Mouse (Mus musculus) embryonic facial prominence, embryonic 14.5 days (tissue): Measurements from ENCODE around the gene Vmo1. TPM values are rescaled to one million over a fixed set of nuclear protein-coding genes. Genes with fewer than 3 reads are reported as not detected.
A peak's percentile ranks its signal among the peaks of the same experiment; 100 is the strongest.
"Not testable (repeated sequence)": the region's sequence is repeated elsewhere in the genome, so short reads cannot be mapped to it uniquely, and the experiment has no call there.

Experiments used
- ATAC-seq: fragments of 200-750 bp; cut with Nextera tagmentation; 2 replicates; pipeline ENCODE4 v1.8.0; 2017; ENCODE audit warnings: low read depth, moderate number of reproducible peaks, moderate TSS enrichment
- DNase-seq: peaks from one replicate; pipeline ENCODE4 v3.0.0-alpha.2; 2015; ENCODE audit warnings: low spot score
- H3K27ac ChIP-seq: fragments of 300-500 bp; sonication (generic); replicated peaks from 2 replicates; pipeline ENCODE4 v1.5.1; 2014; ENCODE audit warnings: low read depth, mild to moderate bottlenecking, low read length, moderate library complexity
- H3K27me3 ChIP-seq: fragments of 300-500 bp; sonication (generic); replicated peaks from 2 replicates; pipeline ENCODE4 v1.6.1; 2014; ENCODE audit warnings: low read length; ENCODE audit not compliant: control insufficient read depth, insufficient read depth
- H3K36me3 ChIP-seq: fragments of 300-500 bp; sonication (generic); 2 replicates; pipeline ENCODE4 v1.6.1; 2014; ENCODE audit warnings: low read length, mixed read lengths; ENCODE audit not compliant: control insufficient read depth, insufficient read depth
- H3K4me1 ChIP-seq: fragments of 300-500 bp; sonication (generic); 2 replicates; pipeline ENCODE4 v1.6.1; 2014; ENCODE audit warnings: antibody characterized with exemption, low read length; ENCODE audit not compliant: control insufficient read depth, insufficient read depth
- H3K4me2 ChIP-seq: fragments of 300-500 bp; sonication (generic); 2 replicates; pipeline ENCODE4 v1.6.1; 2014; ENCODE audit warnings: low read depth, mild to moderate bottlenecking, low read length, moderate library complexity, mixed read lengths
- H3K4me3 ChIP-seq: fragments of 300-500 bp; sonication (generic); 2 replicates; pipeline ENCODE4 v1.5.1; 2014; ENCODE audit warnings: low read depth, mild to moderate bottlenecking, low read length
- H3K9ac ChIP-seq: fragments of 300-500 bp; sonication (generic); 2 replicates; pipeline ENCODE4 v1.6.1; 2014; ENCODE audit warnings: low read depth, mild to moderate bottlenecking, low read length, moderate library complexity, mixed read lengths
- H3K9me3 ChIP-seq: fragments of 300-500 bp; sonication (generic); 2 replicates; pipeline ENCODE4 v1.6.1; 2016; ENCODE audit warnings: low read length; ENCODE audit not compliant: control insufficient read depth
- WGBS: fragments of 180-500 bp; shearing (Covaris S2); extraction: QIAGEN DNeasy Blood & Tissue Kit; methylation state at CpG from one replicate; pipeline ENCODE4 v1.1.7; 2014; 5-methylcytosine and 5-hydroxymethylcytosine counted together
- polyA plus RNA-seq: library from polyadenylated mRNA; unstranded; fragments of >200 nt; fragmentation: Nextera tagmentation; extraction: Ambion mirVana; gene quantifications from 2 replicates; pipeline ENCODE4 v1.2.1, GENCODE M21; 2014

Vmo1 gene
- polyA plus RNA-seq, 1 experiment from 2014 or later: 0.54 TPM

GRCm38 (mm10) chr11:70544496-70544895 is 30.1 kb upstream of the Vmo1 start:
- H3K4me3 ChIP-seq: no peak overlapping the region
- H3K9me3 ChIP-seq: no peaks in the 10 kb centered on the region
- DNase-seq: no peak

GRCm38 (mm10) chr11:70541415-70541814 is 27.0 kb upstream of the Vmo1 start:
- H3K9me3 ChIP-seq: no peaks in the 10 kb centered on the region
- no peaks in the 10 kb centered on the region for H3K36me3 ChIP-seq
- no peak overlapping the region for H3K4me2 ChIP-seq
- no peak overlapping the region for H3K9ac ChIP-seq
- DNase-seq (no peak), ATAC-seq (no peak)
- no peaks in the 10 kb centered on the region for H3K27me3 ChIP-seq
- no peak overlapping the region for H3K27ac ChIP-seq
- H3K4me1 ChIP-seq: no peaks in the 10 kb centered on the region
- 65% methylated on average over 5 of the region's 5 CpGs for whole genome bisulfite sequencing
- peak overlapping the region; percentile 3; the same call in 1 of the 2 replicates for H3K4me3 ChIP-seq

More at GRCm38 (mm10) chr11:70544496-70544895, 30.1 kb upstream of the Vmo1 start:
- Histone ChIP-seq H3K9ac (no peak overlapping the region), H3K4me1 (no peaks in the 10 kb centered on the region), H3K27ac (no peak overlapping the region), H3K36me3 (no peaks in the 10 kb centered on the region), H3K4me2 (no peak overlapping the region), H3K27me3 (no peaks in the 10 kb centered on the region)
- WGBS: 59% methylated on average over 7 of the region's 7 CpGs
- no peak for ATAC-seq

- Histone ChIP-seq H3K9ac (peak overlapping the region; percentile 71; the same call in 1 of the 2 replicates), H3K36me3 (no peaks in the 10 kb centered on the region), H3K27me3 (no peaks in the 10 kb centered on the region), H3K4me1 (no peaks in the 10 kb centered on the region), H3K9me3 (no peaks in the 10 kb centered on the region), H3K27ac (no peak overlapping the region), H3K4me2 (peak overlapping the region; percentile 83), H3K4me3 (peak overlapping the region; percentile 65)
- DNase-seq (no peak), ATAC-seq (no peak)
- 82% methylated on average over 7 of the region's 7 CpGs for WGBS
Measured at GRCm38 (mm10) chr11:70540928-70541327, 26.5 kb upstream of the Vmo1 start.

- Histone ChIP-seq H3K27ac (no peak within 1 kb of the TSS), H3K9ac (peak within 1 kb of the TSS; percentile 71), H3K4me3 (peak within 1 kb of the TSS; percentile 65), H3K4me1 (no peaks in the 10 kb centered on the region), H3K27me3 (no peaks in the 10 kb centered on the region), H3K9me3 (no peaks in the 10 kb centered on the region), H3K36me3 (no peaks in the 10 kb centered on the region), H3K4me2 (peak within 1 kb of the TSS; percentile 83)
- WGBS: 2% methylated on average over 35 of the region's 65 CpGs
- DNase-seq (peak; percentile 91), ATAC-seq (peak; percentile 95)
Measured at GRCm38 (mm10) chr11:70539877-70540587, 25.6 kb upstream of the Vmo1 start, which contains the start of gene Pld2. Gene Pld2 (plus strand): TSS chr11:70540064.

- ATAC-seq (no peak), DNase-seq (no peak)
- Histone ChIP-seq H3K9me3 (no peaks in the 10 kb centered on the region), H3K27ac (no peak overlapping the region), H3K27me3 (no peaks in the 10 kb centered on the region), H3K4me2 (peak overlapping the region; percentile 83), H3K4me3 (peak overlapping the region; percentile 65), H3K9ac (peak overlapping the region; percentile 71), H3K36me3 (no peaks in the 10 kb centered on the region), H3K4me1 (no peaks in the 10 kb centered on the region)
- 17% methylated on average over 9 of the region's 9 CpGs for WGBS
Measured at GRCm38 (mm10) chr11:70539423-70539822, 25.0 kb upstream of the Vmo1 start.

GRCm38 (mm10) chr11:70532839-70533238 is 18.4 kb upstream of the Vmo1 start, which contains the start of gene Gm40193:
Gene Gm40193 (minus strand): TSS chr11:70532939.
- Histone ChIP-seq H3K9ac (no peak within 1 kb of the TSS), H3K4me3 (no peak within 1 kb of the TSS), H3K4me2 (no peak within 1 kb of the TSS), H3K27me3 (no peaks in the 10 kb centered on the region), H3K4me1 (no peaks in the 10 kb centered on the region), H3K36me3 (peaks cover 19% of the 10 kb centered on the region), H3K27ac (no peak within 1 kb of the TSS), H3K9me3 (no peaks in the 10 kb centered on the region)
- no peak for DNase-seq
- 78% methylated on average over 6 of the region's 6 CpGs for WGBS
- ATAC-seq: no peak

GRCm38 (mm10) chr11:70531065-70531464 is 16.6 kb upstream of the Vmo1 start:
- not testable (repeated sequence) for H3K4me2 ChIP-seq, H3K27me3 ChIP-seq, H3K9ac ChIP-seq, H3K27ac ChIP-seq, H3K9me3 ChIP-seq, DNase-seq, ATAC-seq, H3K4me3 ChIP-seq, H3K4me1 ChIP-seq
- H3K36me3 ChIP-seq: peaks cover 35% of the 10 kb centered on the region
- 95% methylated on average over 1 of the region's 2 CpGs for WGBS

GRCm38 (mm10) chr11:70528610-70529009 is 14.2 kb upstream of the Vmo1 start:
- Histone ChIP-seq H3K27me3 (no peaks in the 10 kb centered on the region), H3K9ac (no peak overlapping the region), H3K4me1 (peaks cover 6% of the 10 kb centered on the region), H3K4me3 (no peak overlapping the region), H3K36me3 (peaks cover 35% of the 10 kb centered on the region), H3K4me2 (no peak overlapping the region), H3K27ac (no peak overlapping the region), H3K9me3 (no peaks in the 10 kb centered on the region)
- no peak for DNase-seq
- WGBS: 87% methylated on average over 7 of the region's 7 CpGs
- ATAC-seq: no peak

- peak overlapping the region; percentile 78 for H3K9ac ChIP-seq
- H3K4me3 ChIP-seq: peak overlapping the region; percentile 71
- 87% methylated on average over 12 of the region's 12 CpGs for WGBS
- peaks cover 6% of the 10 kb centered on the region for H3K4me1 ChIP-seq
- no peak for ATAC-seq
- peaks cover 35% of the 10 kb centered on the region for H3K36me3 ChIP-seq
- H3K4me2 ChIP-seq: peak overlapping the region; percentile 79
- no peak overlapping the region for H3K27ac ChIP-seq
- no peak for DNase-seq
- H3K27me3 ChIP-seq: no peaks in the 10 kb centered on the region
- no peaks in the 10 kb centered on the region for H3K9me3 ChIP-seq
Measured at GRCm38 (mm10) chr11:70526211-70526610, 11.8 kb upstream of the Vmo1 start.
